Mouse (Mus musculus): ENCODE measurements around the gene Dvl1. TPM values are rescaled to one million over a fixed set of nuclear protein-coding genes. Genes with fewer than 3 reads are reported as not detected.

Dvl1 gene
- polyA plus RNA-seq, 1 experiment, result 19.2 TPM

- Histone ChIP-seq H3K27ac (replicated peaks; ENCODE audit: low read depth, low read length) (no peak overlapping the region), H3K4me1 (ENCODE audit: control insufficient read depth, insufficient read depth, insufficient read length, low read length) (peaks cover 13% of the 10 kb centered on the region), H3K4me3 (ENCODE audit: insufficient read depth, low read depth, low read length) (no peak overlapping the region)
Measured at GRCm38 (mm10) chr4:155887674-155888073, 40.5 kb downstream of the Dvl1 start.

DNA sequence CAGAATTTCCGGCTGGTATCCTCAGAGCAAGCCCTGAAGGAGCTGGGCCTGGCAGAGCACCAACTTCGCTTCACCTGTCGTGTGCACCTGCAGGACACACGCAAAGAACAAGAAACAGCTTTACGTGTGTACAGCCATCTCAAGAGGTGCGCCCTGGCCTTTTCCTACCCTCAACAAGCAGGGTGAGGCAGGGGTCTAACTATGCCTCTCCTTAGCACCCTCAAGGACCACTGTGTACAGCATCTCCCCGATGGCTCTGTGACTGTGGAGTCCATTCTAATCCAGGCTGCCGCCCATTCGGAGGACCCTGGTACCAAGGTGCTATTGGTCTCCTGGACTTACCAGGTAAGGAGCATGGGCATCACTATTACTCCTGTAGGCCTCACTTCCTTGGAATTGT, 41.0 kb downstream of the Dvl1 start:
- Histone ChIP-seq H3K4me3 (ENCODE audit: insufficient read depth, low read depth, low read length) (no peak overlapping the region), H3K27ac (replicated peaks; ENCODE audit: low read depth, low read length) (no peak overlapping the region), H3K4me1 (ENCODE audit: control insufficient read depth, insufficient read depth, insufficient read length, low read length) (peaks cover 16% of the 10 kb centered on the region)

GRCm38 (mm10) chr4:155889316-155889715, 42.1 kb downstream of the Dvl1 start:
- Histone ChIP-seq H3K4me1 (ENCODE audit: control insufficient read depth, insufficient read depth, insufficient read length, low read length) (peaks cover 25% of the 10 kb centered on the region), H3K4me3 (ENCODE audit: insufficient read depth, low read depth, low read length) (no peak overlapping the region), H3K27ac (replicated peaks; ENCODE audit: low read depth, low read length) (no peak overlapping the region)

- H3K4me1 ChIP-seq (ENCODE audit: control insufficient read depth, insufficient read depth, insufficient read length, low read length), result peaks cover 32% of the 10 kb centered on the region
- no peak overlapping the region for H3K27ac ChIP-seq (replicated peaks; ENCODE audit: low read depth, low read length)
- peak overlapping the region; percentile 94 for H3K4me3 ChIP-seq (ENCODE audit: insufficient read depth, low read depth, low read length)
Measured at GRCm38 (mm10) chr4:155891011-155891471, 43.8 kb downstream of the Dvl1 start.

DNA sequence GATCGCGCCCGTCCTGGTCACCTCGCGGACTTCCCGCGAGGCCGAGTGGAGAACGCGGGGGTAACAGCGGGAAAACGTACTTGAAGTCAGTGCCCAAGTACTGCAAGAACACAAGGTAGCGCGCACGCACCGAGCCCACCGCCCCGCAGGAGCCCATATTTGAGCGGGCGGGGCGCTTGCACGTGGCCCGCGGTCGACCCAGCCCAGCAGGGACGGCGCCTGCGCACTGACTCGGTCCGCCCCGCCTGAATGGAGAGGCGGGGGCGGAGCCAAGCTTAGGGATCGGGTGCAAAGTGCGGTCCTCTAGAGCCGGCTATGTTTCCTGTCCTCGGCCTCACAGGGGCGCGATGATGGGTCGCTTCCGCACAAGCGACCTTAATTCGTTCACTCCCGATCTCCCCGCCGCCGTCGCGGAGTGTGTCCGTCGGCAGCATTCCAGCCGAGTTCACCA, 44.4 kb downstream of the Dvl1 start, which contains the start of the genes Pusl1 and Acap3:
Gene Pusl1 (minus strand): TSS at position 231 of the 451 bp plus-strand sequence.
Gene Acap3 (plus strand): TSS at position 272 of the 451 bp plus-strand sequence.
- peaks cover 32% of the 10 kb centered on the region for H3K4me1 ChIP-seq (ENCODE audit: control insufficient read depth, insufficient read depth, insufficient read length, low read length)
- peak within 1 kb of the TSS; percentile 99 for H3K27ac ChIP-seq (replicated peaks; ENCODE audit: low read depth, low read length)
- H3K4me3 ChIP-seq (ENCODE audit: insufficient read depth, low read depth, low read length), result peak within 1 kb of the TSS; percentile 94

GRCm38 (mm10) chr4:155892017-155892416, 44.8 kb downstream of the Dvl1 start:
- peak overlapping the region; percentile 99 for H3K27ac ChIP-seq (replicated peaks; ENCODE audit: low read depth, low read length)
- H3K4me1 ChIP-seq (ENCODE audit: control insufficient read depth, insufficient read depth, insufficient read length, low read length), result peaks cover 32% of the 10 kb centered on the region
- H3K4me3 ChIP-seq (ENCODE audit: insufficient read depth, low read depth, low read length), result peak overlapping the region; percentile 94

DNA sequence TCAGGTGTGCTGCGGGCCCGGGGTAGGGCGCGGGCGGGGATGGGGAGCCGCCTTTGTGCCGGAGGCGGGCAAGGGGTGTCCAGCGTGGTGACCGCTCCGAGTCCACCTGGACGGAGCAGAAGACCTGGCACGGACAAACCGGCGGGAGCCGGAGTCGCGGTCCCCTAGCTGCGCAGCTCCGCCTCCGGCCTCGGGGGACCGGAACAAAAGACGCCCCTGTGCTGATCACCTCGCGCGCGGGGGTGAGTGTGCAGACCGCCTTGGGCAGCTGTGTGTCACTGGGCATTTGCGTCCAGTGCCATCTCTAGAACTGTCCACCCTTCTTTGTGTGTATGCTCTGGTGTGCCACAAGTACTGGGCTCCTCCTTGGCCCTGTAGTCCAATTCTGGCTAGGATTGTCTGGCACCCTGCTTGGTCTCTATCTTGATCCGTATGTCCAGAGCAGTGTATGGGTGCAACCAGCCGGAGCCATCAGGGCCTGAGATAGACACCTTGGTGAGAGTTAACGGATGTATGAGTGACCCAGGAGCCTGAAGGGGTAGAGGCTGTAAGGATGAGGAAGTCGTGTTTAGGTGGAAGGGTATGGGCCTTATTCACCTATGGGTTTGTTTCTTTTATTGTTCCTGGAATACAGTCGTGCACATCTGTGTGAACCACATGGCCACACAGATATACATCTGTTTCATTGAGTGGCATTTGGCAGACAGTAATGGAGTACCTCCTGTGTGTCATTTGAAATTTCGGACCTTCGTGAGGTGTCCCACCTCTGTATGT, 45.4 kb downstream of the Dvl1 start:
- peaks cover 32% of the 10 kb centered on the region for H3K4me1 ChIP-seq (ENCODE audit: control insufficient read depth, insufficient read depth, insufficient read length, low read length)
- peak overlapping the region; percentile 51 for H3K27ac ChIP-seq (replicated peaks; ENCODE audit: low read depth, low read length)
- H3K4me3 ChIP-seq (ENCODE audit: insufficient read depth, low read depth, low read length), result peak overlapping the region; percentile 94

- Histone ChIP-seq H3K27ac (replicated peaks; ENCODE audit: low read depth, low read length) (peak overlapping the region; percentile 78; the same call in 1 of the 2 replicates), H3K4me1 (ENCODE audit: control insufficient read depth, insufficient read depth, insufficient read length, low read length) (peaks cover 32% of the 10 kb centered on the region), H3K4me3 (ENCODE audit: insufficient read depth, low read depth, low read length) (peak overlapping the region; percentile 94)
Measured at GRCm38 (mm10) chr4:155893212-155893690, 46.0 kb downstream of the Dvl1 start.

GRCm38 (mm10) chr4:155894311-155894881, 47.2 kb downstream of the Dvl1 start:
- peak overlapping the region; percentile 78 for H3K27ac ChIP-seq (replicated peaks; ENCODE audit: low read depth, low read length)
- H3K4me3 ChIP-seq (ENCODE audit: insufficient read depth, low read depth, low read length), result peak overlapping the region; percentile 94
- H3K4me1 ChIP-seq (ENCODE audit: control insufficient read depth, insufficient read depth, insufficient read length, low read length), result peaks cover 32% of the 10 kb centered on the region

GRCm38 (mm10) chr4:155895216-155895615, 48.0 kb downstream of the Dvl1 start:
- peak overlapping the region; percentile 78 for H3K27ac ChIP-seq (replicated peaks; ENCODE audit: low read depth, low read length)
- H3K4me3 ChIP-seq (ENCODE audit: insufficient read depth, low read depth, low read length), result peak overlapping the region; percentile 94
- H3K4me1 ChIP-seq (ENCODE audit: control insufficient read depth, insufficient read depth, insufficient read length, low read length), result peaks cover 32% of the 10 kb centered on the region

DNA sequence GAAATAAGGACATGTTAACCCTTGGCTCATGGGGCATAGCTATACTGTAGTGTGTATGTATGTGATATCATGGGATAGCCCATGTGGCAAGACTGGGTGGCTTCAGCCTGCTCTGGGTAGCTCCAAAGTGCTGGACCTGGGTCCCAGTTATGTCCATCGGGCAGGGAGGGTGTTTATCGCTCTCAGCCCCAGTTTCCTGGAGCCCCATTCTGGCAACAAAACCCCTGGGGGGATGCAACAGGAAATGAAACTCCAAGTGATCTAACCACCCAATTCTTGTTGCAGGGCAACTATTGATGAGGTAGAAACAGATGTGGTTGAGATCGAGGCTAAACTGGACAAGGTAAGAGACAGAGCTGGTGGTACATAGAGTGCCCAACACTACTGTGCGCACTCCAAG, 48.6 kb downstream of the Dvl1 start:
- H3K27ac ChIP-seq (replicated peaks; ENCODE audit: low read depth, low read length), result peak overlapping the region; percentile 78
- peak overlapping the region; percentile 94; the same call in 1 of the 2 replicates for H3K4me3 ChIP-seq (ENCODE audit: insufficient read depth, low read depth, low read length)
- peaks cover 29% of the 10 kb centered on the region for H3K4me1 ChIP-seq (ENCODE audit: control insufficient read depth, insufficient read depth, insufficient read length, low read length)

- peaks cover 32% of the 10 kb centered on the region for H3K4me1 ChIP-seq (ENCODE audit: control insufficient read depth, insufficient read depth, insufficient read length, low read length)
- no peak overlapping the region for H3K4me3 ChIP-seq (ENCODE audit: insufficient read depth, low read depth, low read length)
- no peak overlapping the region for H3K27ac ChIP-seq (replicated peaks; ENCODE audit: low read depth, low read length)
Measured at GRCm38 (mm10) chr4:155896461-155896860, 49.3 kb downstream of the Dvl1 start.

- peaks cover 28% of the 10 kb centered on the region for H3K4me1 ChIP-seq (ENCODE audit: control insufficient read depth, insufficient read depth, insufficient read length, low read length)
- no peak overlapping the region for H3K27ac ChIP-seq (replicated peaks; ENCODE audit: low read depth, low read length)
- H3K4me3 ChIP-seq (ENCODE audit: insufficient read depth, low read depth, low read length), result no peak overlapping the region
Measured at GRCm38 (mm10) chr4:155898318-155898717, 51.1 kb downstream of the Dvl1 start.

- Histone ChIP-seq H3K4me1 (ENCODE audit: control insufficient read depth, insufficient read depth, insufficient read length, low read length) (peaks cover 19% of the 10 kb centered on the region), H3K27ac (replicated peaks; ENCODE audit: low read depth, low read length) (no peak overlapping the region), H3K4me3 (ENCODE audit: insufficient read depth, low read depth, low read length) (no peak overlapping the region)
Measured at GRCm38 (mm10) chr4:155899355-155899754, 52.2 kb downstream of the Dvl1 start.

DNA sequence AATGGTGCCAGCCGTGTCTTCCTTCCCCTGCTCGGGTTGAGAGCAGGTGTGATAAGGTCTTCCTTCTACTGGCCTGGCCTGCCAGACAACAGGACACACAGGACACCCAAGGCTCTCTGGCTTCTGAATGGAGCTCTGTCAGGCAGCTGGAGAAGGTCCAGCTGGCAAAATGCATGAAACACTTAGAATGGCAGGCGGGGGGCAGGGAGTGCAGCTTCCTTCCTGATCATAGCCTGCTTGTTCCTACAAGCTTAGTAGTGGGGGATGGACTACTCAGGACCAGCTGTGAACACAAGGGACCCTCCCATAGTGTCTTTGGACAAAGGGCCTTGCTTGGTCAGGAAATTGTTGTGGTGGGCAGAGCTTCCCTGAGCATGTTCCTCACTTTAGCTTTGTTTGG, 54.0 kb downstream of the Dvl1 start:
- Histone ChIP-seq H3K27ac (replicated peaks; ENCODE audit: low read depth, low read length) (no peak overlapping the region), H3K4me3 (ENCODE audit: insufficient read depth, low read depth, low read length) (no peak overlapping the region), H3K4me1 (ENCODE audit: control insufficient read depth, insufficient read depth, insufficient read length, low read length) (peaks cover 4% of the 10 kb centered on the region; the same call in 1 of the 2 replicates)
